Mouse (Mus musculus): Measurements from ENCODE around the gene Vmn2r77.
"Not testable (repeated sequence)": the region's sequence is repeated elsewhere in the genome, so short reads cannot be mapped to it uniquely, and the experiment has no call there.

The Vmn2r77 gene

GRCm38 (mm10) chr7:86794727-86795126 lies at the start of gene Vmn2r77:
Gene Vmn2r77, plus strand, starts transcription at chr7:86795027.
- DNase-seq (ENCODE audit: low read depth, low spot score): no peak

GRCm38 (mm10) chr7:86760751-86761150 lies 34.1 kb upstream of the Vmn2r77 start:
- DNase-seq (ENCODE audit: low read depth, low spot score): no peak

GRCm38 (mm10) chr7:86764628-86765027 lies 30.2 kb upstream of the Vmn2r77 start:
- peak; percentile 15 for DNase-seq (ENCODE audit: low read depth, low spot score)

GRCm38 (mm10) chr7:86771621-86772020 lies 23.2 kb upstream of the Vmn2r77 start:
- DNase-seq (ENCODE audit: low read depth, low spot score): no peak

GRCm38 (mm10) chr7:86775617-86776325 lies 19.1 kb upstream of the Vmn2r77 start, which contains the start of gene Folh1:
Gene Folh1, minus strand, starts transcription at chr7:86775943.
- no peak for DNase-seq (ENCODE audit: low read depth, low spot score)

GRCm38 (mm10) chr7:86815241-86815640 lies 20.4 kb downstream of the Vmn2r77 start:
- DNase-seq (ENCODE audit: low read depth, low spot score): not testable (repeated sequence)

GRCm38 (mm10) chr7:86815716-86816115 lies 20.9 kb downstream of the Vmn2r77 start:
- not testable (repeated sequence) for DNase-seq (ENCODE audit: low read depth, low spot score)

- DNase-seq (ENCODE audit: low read depth, low spot score): no peak
These were observed 21.6 kb downstream of the Vmn2r77 start for GRCm38 (mm10) chr7:86816466-86816865.
